10 mouse cellular contexts compared by ENCODE assay signal in genomic region chr13:33078056-33078705, GRCm38 (mm10). TPM values are rescaled to one million over a fixed set of nuclear protein-coding genes. Genes with fewer than 3 reads are reported as not detected.
DNase-seq lines count a peak whose midpoint lies in the region; ATAC-seq and TF ChIP-seq lines count a peak whose summit lies in the region.
"Had no signal": no experiment of that assay in that cellular context is flagged by ENCODE, and none has a peak within 500 bp of the region (broad histone marks: within the 10 kb centered on the region; RNA-seq: fewer than 3 reads in every experiment).

TSS of gene Serpinb1b (plus strand) at chr13:33078575.

- no peak for DNase-seq in gastrocnemius, adult 2 months
- no peak for DNase-seq in gastrocnemius, adult 18-20 months (ENCODE audit: low spot score)
- peak; percentile 63 for DNase-seq in lung, embryonic 14.5 days
- DNase-seq in lung, postnatal 10 days: no peak
- DNase-seq in forebrain, embryonic 14.5 days (ENCODE audit: low spot score): peak; percentile 69
- DNase-seq in retina, postnatal 1 day: peak; percentile 2
- no peak for DNase-seq in right cerebral cortex, postnatal 10 days (ENCODE audit: low spot score in 2 of 2)
- DNase-seq in urinary bladder, postnatal 14 days (ENCODE audit: low spot score): no peak
- DNase-seq: left cerebral cortex, postnatal 4 days had no signal

- 0 out of 2 replicates have a peak within 1 kb of the TSS, but pooled peaks have one; percentile 17 for H3K4me3 ChIP-seq in gastrocnemius, adult 2 months
- H3K4me3 ChIP-seq in lung, embryonic 14.5 days (ENCODE audit: low read depth, low read length): no peak within 1 kb of the TSS
- H3K4me3 ChIP-seq in forebrain, embryonic 14.5 days (ENCODE audit: low read depth, low read length): no peak within 1 kb of the TSS

- H3K9me3 ChIP-seq in lung, embryonic 14.5 days (ENCODE audit: low read depth, low read length): no peaks in the 10 kb centered on the region
- H3K9me3 ChIP-seq in forebrain, embryonic 14.5 days (replicated peaks; ENCODE audit: control insufficient read depth, low read length): no peaks in the 10 kb centered on the region

- H3K4me2 ChIP-seq in lung, embryonic 14.5 days: peak within 1 kb of the TSS; percentile 45; the same call in 1 of the 2 replicates
- H3K4me2 ChIP-seq in forebrain, embryonic 14.5 days (ENCODE audit: low read length): no peak within 1 kb of the TSS

- no peak within 1 kb of the TSS for H3K27ac ChIP-seq in gastrocnemius, adult 2 months
- no peak within 1 kb of the TSS for H3K27ac ChIP-seq in lung, embryonic 14.5 days (ENCODE audit: low read depth)
- H3K27ac ChIP-seq in forebrain, embryonic 14.5 days (ENCODE audit: low read depth, low read length): no peak within 1 kb of the TSS

- WGBS in lung, embryonic 14.5 days: 43% methylated on average over 3 of the region's 3 CpGs
- 18% methylated on average over 3 of the region's 3 CpGs for WGBS in forebrain, embryonic 14.5 days

- intact Hi-C loops in gastrocnemius, adult 2 months (cut with DNase I): loop anchor here (5.0 kb wide), 1 partner anchor 76 kb away; the partner anchor contains the start of gene Serpinb9

- H3K36me3 ChIP-seq in lung, embryonic 14.5 days (ENCODE audit: insufficient read depth): no peaks in the 10 kb centered on the region
- H3K36me3 ChIP-seq in forebrain, embryonic 14.5 days (ENCODE audit: control insufficient read depth, insufficient read depth, low read length): no peaks in the 10 kb centered on the region

- no peaks in the 10 kb centered on the region for H3K4me1 ChIP-seq in lung, embryonic 14.5 days (ENCODE audit: insufficient read depth)
- no peaks in the 10 kb centered on the region for H3K4me1 ChIP-seq in forebrain, embryonic 14.5 days (ENCODE audit: control insufficient read depth, insufficient read depth, low read length)

- H3K9ac ChIP-seq in lung, embryonic 14.5 days: no peak within 1 kb of the TSS
- H3K9ac ChIP-seq in forebrain, embryonic 14.5 days (ENCODE audit: low read length): no peak within 1 kb of the TSS

- H3K27me3 ChIP-seq in lung, embryonic 14.5 days (ENCODE audit: insufficient read depth, low read length): no peaks in the 10 kb centered on the region
- H3K27me3 ChIP-seq in forebrain, embryonic 14.5 days (replicated peaks; ENCODE audit: control insufficient read depth, insufficient read depth, low read length): no peaks in the 10 kb centered on the region

- no peak for ATAC-seq in lung, embryonic 14.5 days (ENCODE audit: insufficient read depth)
- ATAC-seq in forebrain, embryonic 14.5 days: peak; percentile 68; the same call in 1 of the 2 replicates

- no peak for TF ChIP-seq CTCF in gastrocnemius, adult 2 months (IDR thresholded peaks at IDR 0.05)
- no peak for TF ChIP-seq CTCF in lung, embryonic 14.5 days (IDR thresholded peaks at IDR 0.05; ENCODE audit: low read depth)

RNA-seq across cellular contexts. Expression of gene Serpinb1b, which starts in this region (rescaled TPM):
- not detected for total RNA-seq in gastrocnemius, adult 2 months (2021)
- not detected for total RNA-seq in gastrocnemius, adult 18-20 months (2021)
- 0.18 and 0.37 TPM in 2 replicates for polyA plus RNA-seq in lung, embryonic 14.5 days (2014; fragmentation: Nextera tagmentation; extraction: Ambion mirVana)
- 7.1 and 7.5 TPM in 2 replicates for polyA plus RNA-seq in forebrain, embryonic 14.5 days (2014; fragmentation: Nextera tagmentation; extraction: Ambion mirVana)
- polyA plus RNA-seq: intestine, embryonic 14.5 days had no signal

Comparison
In these comparisons a context has a peak if more than half of its experiments do, and no peak if none do; other contexts are left out.
1. Peak in DNase-seq and H3K4me2 ChIP-seq in lung, embryonic 14.5 days; RNA of the gene not detected or under 1 TPM.
2. DNase-seq: peak in forebrain, embryonic 14.5 days (single experiment) and retina, postnatal 1 day (single experiment); none in gastrocnemius, adult 2 months (single experiment), gastrocnemius, adult 18-20 months (single experiment), lung, postnatal 10 days (single experiment), right cerebral cortex, postnatal 10 days (0 of 2) and urinary bladder, postnatal 14 days (single experiment).